Mouse (Mus musculus) erythroblast, adult 5-6 weeks (primary cell): Measurements from ENCODE around the gene Foxj3. TPM values are rescaled to one million over a fixed set of nuclear protein-coding genes. Genes with fewer than 3 reads are reported as not detected.

Experiments
- ATAC-seq: replicated peaks from 2 replicates; pipeline ENCODE4 v1.8.0; 2016; ENCODE audit warnings: moderate number of reproducible peaks, mild to moderate bottlenecking, moderate TSS enrichment, inconsistent platforms; ENCODE audit not compliant: poor library complexity, low FRiP score, severe bottlenecking
- total RNA-seq, 2 experiments: library from RNA; stranded (forward) in 1 of 2; stranded (reverse) in 1 of 2; fragments of 150-400 nt in 1 of 2; fragments of 200-764, 138-1000 nt in 1 of 2; gene quantifications; 2 replicates each; pipeline versions ENCODE4 v1.2.3 to v1.2.4; 2015 to 2017; ENCODE audit warnings: low replicate concordance in 2 of 2

Gene Foxj3
- total RNA-seq, 2 experiments from 2014 or later, result 15.9 to 16.1 TPM

DNA sequence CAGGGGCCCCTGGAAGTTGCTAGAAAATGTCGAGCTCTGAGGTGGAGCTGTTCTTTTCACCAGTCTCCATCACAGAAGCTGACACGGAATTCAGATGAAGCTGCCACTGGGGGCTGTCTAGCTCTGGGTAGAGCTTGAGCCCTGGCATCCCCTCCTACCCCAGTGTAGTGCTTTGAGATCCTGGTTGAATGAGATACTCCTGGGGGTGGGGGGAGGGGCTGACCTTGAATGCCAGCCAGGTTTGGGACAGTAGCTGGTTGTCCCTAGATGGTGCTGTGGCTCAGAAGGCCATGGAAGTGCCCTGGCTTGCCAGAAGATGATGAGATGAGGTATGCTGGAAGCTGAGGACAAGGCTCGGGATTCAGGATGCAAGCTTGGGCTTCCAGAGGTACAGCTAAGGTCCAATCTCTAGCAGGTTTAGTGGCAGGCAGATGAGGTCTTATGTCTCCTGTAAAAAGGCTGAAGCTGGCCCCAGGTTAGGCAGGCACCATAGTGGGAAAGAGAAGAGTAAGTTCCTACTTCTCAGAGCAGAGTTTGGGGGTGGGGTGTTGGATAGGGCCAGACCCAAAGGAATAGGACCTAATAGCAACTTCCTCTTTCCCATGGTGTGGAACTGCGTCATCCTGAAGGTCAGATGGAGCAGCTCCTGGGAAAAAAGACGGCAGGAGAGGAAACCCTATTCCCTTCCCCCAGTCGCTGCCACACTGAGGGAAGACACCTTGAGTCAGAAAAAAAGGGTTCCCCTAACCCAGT lies 98.3 kb downstream of the Foxj3 start:
- ATAC-seq, result no peak

DNA sequence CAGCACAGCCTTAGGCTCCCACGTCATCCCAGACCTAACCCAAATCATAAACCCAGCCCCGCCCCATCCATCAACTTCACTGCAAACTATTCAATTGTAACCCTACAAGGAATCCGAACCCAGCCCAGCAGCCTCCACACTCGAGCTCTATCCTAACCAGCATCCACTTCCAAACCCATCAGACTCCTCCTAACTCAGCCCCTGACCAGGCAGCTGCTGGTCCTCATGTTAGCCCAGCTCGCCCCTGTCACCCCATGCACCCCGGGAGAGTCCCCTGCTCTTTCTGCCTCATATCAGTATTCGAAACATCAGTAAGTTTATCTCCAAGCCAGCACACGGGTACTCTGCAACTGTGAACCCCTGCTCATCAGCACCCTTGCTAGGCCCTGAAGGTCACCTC lies 98.9 kb downstream of the Foxj3 start:
- ATAC-seq, result no peak

DNA sequence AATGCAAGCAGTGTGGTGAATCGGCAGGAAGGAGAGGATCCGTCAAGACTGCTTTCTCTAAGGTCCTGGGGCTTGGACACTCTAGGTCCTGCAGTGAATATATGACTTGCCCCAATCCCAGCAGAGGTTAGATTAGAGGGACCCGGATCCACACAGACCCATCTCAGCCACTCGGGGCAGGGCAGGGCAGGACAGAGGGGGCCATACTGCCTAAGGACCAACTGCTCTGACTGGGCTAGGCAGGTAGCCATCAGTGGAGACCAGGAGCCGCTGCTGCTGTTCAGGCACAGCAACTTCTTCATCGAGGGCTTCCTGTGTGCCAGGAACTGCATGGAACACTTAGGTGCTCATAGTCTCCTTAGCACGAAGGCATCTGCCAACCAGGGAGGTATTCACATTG lies 99.9 kb downstream of the Foxj3 start:
- no peak for ATAC-seq

DNA sequence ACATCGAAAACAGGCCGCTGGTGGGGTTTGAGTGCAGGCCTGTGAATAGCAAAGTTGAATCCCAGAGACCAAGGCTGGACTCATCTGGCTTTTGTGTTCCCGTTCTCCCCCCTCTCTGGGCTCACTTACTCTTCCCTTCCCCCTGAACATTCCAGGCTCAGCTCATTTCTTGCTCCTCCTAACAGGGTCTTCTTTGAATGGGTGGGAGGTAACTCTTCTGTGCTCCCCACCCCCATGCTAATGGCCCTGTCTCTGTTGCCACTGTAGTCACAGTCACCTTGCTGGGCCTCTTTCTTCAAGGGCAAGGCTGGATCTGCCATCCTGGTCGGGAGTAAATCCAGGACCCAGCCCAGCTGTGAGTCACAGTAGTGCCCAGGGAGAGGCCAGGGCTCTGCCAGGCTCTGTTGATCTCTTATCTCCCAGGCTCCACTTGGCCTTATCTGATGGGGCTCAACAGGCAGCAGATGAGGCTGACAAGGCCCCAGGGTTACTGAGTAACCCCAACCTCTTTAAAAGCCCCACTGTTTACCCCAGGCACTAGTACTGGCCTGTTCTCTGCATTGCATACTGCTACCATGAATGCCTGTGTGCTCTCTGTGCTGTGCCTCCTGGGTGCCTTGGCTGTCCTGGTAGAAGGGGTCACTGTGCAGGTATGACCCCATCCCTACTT lies 100.5 kb downstream of the Foxj3 start, which contains the start of gene Guca2a:
Guca2a (plus strand) TSS at position 529 of the 670 bp plus-strand sequence.
- no peak for ATAC-seq

DNA sequence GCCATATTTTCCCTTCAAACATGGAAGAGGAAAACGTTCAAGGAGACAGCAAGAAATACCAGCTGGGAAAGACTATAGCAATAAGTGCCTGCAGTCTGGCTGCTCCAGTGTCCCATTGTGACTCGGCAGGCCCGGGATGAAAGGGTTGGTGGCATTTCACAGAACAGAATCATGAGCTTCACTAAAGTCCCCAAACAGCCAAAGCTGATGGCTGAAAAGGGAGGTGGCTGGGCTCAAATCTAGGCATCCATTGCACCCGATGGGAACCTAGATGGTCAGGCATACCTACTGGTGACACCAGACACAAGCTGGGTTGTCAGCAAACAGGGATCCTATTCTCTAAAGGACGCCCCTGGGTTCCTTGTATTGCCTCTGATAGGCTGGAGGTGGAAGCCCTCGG lies 101.1 kb downstream of the Foxj3 start:
- no peak for ATAC-seq

DNA sequence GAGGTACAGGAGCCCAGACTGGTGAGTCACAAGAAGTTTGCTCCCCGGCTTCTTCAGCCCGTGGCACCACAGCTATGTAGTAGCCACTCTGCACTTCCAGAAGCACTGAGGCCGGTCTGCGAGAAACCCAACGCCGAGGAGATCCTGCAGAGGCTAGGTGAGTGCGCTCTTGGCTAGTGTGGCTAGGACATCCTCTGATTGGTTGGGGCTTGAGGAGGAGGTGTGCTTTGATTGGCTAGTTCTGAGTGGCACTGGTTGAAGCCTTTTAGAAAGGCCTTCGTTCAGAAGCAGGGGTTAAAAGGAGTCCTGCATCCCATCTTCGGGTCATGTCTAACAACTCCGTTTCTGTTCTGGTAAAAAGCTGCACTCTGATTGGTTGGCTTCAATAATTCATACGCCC lies 101.9 kb downstream of the Foxj3 start:
- ATAC-seq, result no peak

DNA sequence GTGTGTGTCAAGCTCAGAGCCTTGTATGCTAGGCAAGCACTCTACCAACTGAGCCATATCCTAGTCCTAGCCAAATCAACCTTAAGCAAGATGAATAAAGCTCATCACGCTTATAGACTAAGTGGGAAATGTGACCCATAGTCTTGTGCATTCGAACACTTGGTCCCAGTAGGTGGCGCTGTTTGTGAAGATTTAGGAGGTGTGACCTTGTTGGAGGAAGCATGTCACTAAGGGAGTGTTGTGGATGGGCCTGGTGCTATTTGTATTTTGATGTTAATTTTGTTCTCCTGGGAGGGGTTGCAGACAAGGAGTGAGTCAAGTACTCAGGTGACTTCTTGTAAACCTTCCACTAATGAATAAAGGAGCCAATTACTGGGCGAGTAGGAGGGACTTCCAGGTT lies 105.9 kb downstream of the Foxj3 start:
- ATAC-seq, result no peak

DNA sequence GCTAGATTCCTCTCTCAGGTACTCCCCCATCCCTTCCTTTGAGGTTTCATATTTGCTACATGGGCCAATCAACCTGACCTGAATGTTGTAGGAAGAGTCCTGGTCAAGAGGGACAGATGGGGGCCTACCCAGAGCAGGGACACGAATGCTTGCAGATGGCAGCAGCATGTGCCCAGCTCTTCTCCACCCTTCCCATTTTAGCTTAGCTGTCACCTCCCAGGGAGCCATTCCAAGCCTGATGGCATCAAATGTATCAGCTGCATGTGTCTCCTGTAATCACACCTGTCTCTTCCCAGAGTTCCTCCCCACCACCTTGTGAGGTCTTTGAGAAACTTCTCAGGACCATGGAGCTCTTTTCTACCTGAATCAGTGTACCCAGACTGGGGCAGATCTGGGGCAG lies 120.2 kb downstream of the Foxj3 start:
- ATAC-seq, result no peak

DNA sequence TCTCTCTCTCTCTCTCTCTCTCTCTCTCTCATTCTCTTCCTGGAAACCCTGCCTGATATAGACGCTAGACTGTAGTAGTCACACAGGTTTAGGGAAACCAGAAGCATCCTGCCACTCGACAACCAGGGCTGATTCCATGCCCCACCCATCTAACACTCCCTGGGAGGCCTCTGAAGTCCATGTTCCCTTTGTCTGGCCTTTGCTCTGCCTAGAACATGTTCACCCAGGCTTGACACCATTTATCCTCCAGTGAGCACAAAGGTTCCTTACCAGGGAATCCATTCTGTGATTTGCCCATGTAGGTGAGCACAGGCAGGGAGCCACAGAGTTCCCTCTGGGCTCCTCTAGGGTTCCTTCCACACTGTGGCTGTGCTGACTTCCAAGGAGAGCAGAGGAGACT lies 121.4 kb downstream of the Foxj3 start:
- no peak for ATAC-seq

DNA sequence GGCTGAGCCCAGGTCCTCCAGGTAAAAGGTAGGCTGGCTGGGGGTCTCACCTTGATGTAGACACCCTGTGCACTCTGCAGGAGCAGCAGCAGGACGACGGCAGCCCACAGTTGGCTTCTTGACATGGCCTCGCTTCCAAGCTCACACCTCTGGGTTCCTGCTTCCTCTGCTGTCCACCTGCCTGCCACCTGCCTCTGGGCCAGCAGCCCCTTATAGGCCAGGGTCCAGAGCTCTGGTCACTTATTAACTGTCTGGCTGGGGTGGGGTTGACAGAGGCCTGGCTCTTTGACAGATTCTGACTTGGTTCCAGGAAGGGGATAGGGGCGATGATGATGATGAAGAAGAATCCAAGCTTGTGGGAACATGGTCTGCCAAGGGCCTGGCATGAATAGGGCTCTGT lies 121.9 kb downstream of the Foxj3 start, which contains the start of gene Guca2b:
Guca2b (minus strand) TSS at position 224 of the 400 bp plus-strand sequence.
- ATAC-seq, result no peak

DNA sequence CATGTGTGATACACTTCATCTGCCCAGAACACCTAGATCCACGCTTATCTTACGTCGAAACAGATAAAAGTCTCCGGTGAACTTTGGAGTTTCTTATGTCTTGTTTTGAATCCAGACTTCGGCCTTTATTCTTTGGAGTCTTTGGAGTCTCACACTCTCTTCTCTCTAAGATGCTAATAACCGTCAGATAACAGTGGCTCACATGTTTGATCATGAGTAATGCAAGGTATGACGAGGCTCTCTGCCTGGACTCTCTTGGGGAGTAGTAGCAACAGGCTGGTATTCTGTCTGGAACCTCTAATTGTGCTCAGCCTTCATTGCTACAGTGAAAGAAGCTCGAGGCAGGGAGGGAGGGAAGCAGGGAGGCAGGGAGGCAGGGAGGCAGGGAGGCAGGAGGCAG lies 123.2 kb downstream of the Foxj3 start:
- ATAC-seq, result no peak

DNA sequence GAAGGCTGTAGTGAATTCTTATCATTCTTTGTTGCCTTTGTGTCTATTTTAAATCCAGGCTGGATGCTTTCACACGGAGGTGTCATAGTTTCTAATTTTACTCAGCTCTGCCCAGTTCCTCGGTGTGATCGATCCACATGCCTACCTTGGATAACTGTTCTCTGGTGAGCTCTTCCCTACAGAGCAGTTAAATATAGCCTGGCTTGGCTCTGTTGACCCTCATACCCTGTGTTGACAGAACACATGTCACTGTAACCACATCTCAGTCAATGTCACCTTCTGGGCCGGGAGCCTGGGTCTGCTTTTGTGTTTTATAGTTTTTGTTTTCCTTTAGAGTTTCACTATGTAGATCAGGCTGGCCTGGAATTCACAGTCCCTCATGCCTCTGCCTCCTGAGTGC lies 125.3 kb downstream of the Foxj3 start:
- no peak for ATAC-seq

DNA sequence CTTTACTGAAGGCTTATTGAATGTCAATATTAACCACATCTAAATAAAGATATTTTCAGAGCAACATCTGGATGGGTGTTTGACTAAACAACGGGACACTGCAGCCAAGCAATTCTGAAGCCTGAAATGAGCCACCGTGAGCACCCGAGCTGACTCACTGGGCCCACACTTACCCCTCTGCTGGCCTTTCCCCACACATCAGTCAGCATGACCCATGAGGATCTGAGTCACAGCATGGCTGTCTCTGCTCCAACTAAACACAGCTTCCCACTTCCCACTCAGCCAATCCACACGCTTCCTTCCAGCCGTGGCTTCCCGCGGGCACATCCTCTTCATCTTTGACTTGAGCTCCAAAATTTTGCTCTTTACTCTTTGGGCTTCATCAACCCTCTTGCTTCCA lies 126.2 kb downstream of the Foxj3 start:
- no peak for ATAC-seq

DNA sequence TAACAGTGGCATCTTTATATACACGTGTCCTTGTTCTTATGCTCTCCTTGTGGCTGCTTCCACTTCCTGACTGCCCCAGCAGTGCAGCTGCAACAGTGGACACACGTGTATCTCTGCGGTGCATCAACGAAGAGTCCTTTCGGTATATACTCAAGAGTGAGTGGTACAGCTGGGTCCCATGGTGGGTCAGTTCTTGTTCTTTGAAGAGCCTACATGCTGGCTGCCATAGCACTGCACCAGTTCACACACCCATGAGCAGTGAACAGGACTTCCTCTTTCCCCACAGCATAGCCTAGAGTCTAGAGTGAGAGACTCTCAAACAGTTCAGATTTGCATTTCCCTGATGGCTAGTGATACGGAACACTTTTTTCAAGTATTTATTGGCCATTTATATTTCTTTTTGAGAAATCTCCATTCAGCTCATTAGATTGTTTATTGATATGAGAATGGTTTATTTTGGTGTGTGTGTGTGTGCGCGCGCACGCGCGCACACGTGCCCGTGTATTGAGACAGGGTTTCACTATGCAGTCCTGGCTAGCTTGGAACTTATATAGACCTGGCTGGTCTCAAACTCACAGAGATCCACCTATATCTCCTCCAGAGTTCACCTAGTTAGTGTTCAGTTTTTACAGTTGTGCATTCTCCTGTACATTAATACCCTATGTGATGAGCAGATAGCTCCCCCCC lies 126.7 kb downstream of the Foxj3 start:
- no peak for ATAC-seq

DNA sequence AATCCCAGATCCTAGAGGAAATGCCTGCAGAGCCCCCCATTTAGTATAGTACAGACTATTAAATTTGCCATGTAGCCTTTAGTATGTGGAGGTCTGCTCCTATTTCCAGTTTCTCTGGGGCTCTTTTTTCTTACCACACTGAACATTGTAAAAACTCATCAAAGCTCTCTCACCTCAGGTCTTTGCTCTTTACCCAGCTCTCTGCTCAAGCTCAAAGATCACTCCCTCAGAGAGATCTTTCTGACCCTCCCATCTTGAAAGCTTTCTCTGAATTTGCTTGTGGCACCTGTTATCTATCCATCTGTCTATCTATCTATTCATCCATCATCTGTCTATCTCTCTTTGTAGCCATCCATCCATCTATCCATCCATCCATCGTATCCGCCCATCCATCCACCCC lies 128.4 kb downstream of the Foxj3 start:
- ATAC-seq, result no peak

DNA sequence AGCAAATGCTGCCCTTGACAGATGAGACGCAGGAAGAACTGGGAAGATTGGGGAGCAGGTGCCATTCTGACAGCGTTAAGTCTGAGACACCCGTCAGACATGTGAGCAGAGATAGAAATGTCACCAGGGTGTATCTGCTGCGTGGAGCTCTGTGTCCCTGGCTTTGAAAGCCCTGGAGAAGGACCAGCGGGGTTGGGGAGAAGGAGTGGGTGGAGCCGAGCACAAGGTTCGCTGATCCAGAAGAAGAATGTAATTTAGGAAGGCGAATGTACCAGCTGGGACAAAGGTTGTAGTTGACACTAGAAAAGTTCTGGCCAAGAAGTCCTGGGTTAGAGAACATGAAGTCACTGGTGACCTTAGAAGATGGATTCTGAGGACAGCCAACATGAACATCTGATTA lies 129.3 kb downstream of the Foxj3 start:
- ATAC-seq, result no peak

DNA sequence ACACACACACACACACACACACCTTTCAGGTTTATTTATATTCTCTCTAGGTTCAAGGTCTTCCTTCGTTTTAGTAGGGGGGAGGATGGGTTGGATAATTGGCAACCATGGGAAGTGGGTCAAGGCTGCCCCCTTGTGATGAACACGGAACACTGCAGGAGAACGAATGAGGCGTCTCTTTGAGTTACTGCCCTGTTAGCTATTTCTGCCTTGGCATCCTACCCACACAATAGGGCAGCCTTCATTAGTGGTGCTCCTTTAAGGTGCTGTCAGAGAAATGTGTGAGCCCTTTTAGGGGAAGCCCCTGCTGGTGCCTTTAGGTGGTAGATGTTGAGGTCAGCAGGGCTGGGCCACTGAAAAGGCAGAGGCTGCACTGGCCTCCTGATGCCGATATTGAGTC lies 130.7 kb downstream of the Foxj3 start:
- no peak for ATAC-seq

DNA sequence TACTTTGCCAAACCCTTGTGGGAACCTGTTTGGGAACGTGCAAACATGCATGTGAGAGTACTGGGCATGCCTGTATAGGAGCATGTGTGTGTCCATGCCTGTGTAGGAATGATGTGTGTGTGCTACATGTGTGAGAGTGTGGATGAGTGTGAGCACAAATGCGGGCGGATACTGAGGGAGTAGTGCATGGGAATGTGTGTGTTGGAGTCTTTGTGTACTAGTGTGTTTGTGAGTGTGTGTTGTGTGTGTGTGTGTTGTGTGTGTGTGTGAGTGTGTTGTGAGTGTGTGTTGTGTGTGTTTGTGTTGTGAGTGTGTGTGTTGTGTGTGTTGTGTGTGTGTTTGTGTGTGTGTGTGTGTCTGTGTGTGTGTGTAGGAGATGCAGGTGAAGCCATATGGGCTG lies 131.4 kb downstream of the Foxj3 start:
- ATAC-seq, result no peak

DNA sequence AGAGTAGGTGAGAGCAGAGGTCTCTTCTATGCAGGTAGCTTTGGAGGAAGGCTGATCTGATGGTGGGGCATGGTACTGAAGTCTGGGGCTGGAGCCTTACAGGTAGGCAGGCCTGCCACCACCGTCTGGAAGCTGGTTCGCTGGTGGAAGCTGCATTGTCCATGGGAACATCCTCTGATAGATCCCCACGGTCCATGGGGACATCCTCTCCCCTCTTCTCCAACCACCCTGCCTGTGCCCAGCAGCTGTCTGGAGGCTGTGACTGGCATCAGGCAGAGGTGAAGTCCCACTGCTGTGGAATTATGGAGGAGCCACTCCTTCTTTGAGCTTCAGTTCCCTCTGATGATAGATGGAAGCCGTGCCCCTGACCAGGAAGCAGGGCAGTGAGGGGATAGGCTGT lies 131.8 kb downstream of the Foxj3 start:
- ATAC-seq, result no peak

DNA sequence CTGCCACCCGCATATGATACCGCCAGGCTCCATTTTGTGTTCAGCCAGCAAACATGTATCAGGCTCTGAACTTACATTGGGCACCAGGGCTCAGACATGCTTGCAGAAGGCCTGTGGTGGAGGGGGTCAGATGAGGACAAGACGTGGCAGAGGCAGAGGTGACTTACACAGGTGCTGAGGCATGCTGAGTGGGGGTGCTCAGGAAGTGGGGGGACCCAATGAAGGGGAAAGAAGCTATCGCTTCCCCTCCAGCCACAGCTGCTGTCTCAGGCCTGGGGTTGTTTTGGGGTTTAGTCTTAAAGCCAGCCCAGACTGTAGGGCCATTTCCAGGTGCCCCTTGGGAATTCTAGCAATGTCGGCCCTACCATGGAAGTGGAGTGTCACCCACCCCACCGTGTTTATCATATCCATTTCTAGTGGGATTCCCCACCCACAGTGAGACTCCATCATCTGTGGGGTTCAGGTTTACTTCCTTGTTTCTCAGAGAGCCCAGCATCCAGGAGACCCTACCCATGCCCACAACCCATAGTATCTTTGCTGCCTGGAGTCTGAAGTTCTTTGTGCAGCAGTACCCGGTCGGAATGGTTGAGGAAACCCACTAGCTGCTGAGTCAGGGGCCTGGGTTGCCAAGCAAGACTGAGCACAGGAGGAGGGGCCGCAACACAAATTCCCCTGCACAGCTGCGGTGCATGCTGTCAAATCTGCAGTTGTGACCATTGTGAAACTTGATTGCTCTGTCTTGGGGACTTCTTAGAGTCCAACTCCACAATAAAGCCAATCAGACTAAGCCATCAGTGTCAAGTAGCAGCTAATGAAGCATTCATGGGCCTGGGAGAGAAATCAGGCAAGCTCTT lies 132.8 kb downstream of the Foxj3 start:
- ATAC-seq, result no peak
